Comparison of ENCODE assay signal across 9 mouse cellular contexts in the genomic region with DNA sequence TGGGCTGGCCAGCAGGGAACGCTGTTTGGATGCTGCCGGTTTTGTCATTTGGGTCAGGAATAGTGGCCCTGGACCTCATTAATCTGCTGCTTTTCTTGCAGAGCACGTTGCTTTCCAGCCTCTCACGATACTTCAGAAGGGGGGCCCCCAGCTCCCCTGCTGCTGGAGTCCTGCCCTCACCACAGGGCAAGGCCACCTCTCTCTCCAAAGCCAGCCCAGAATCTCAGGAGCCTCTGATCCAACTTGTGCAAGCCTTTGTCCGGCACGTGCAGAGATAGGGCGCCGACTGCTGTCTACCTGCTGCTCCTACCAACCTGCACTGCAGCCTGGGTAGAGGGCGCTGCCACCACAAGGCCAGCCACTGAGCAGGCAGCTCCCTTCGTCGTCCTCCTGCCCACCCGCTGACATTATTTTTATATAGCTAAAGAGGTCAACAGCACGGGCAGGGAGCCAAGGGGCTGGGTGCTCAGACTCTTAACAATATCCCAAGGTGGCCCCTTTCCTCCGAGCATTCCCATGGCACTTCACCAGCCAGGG. TPM values are rescaled to one million over a fixed set of nuclear protein-coding genes. Genes with fewer than 3 reads are reported as not detected.
DNase-seq lines count a peak whose midpoint lies in the region; ATAC-seq and TF ChIP-seq lines count a peak whose summit lies in the region.
"Had no signal": no experiment of that assay in that cellular context is flagged by ENCODE, and none has a peak within 500 bp of the region (broad histone marks: within the 10 kb centered on the region; RNA-seq: fewer than 3 reads in every experiment).

No protein-coding gene starts in this region.

- no peak for TF ChIP-seq EP300 in heart, adult 2 months (IDR thresholded peaks at IDR 0.05; ENCODE audit: insufficient read depth, low read depth, low read length)

- H3K4me2 ChIP-seq in forebrain, embryonic 14.5 days (ENCODE audit: low read length) = no peak overlapping the region
- H3K4me2 ChIP-seq in forebrain, embryonic 15.5 days (replicated peaks) = no peak overlapping the region
- no peak overlapping the region for H3K4me2 ChIP-seq in midbrain, embryonic 15.5 days

- no peak; the same call in 1 of the 2 replicates for ATAC-seq in forebrain, embryonic 14.5 days
- no peak for ATAC-seq in forebrain, embryonic 15.5 days (replicated peaks)
- no peak for ATAC-seq in midbrain, embryonic 15.5 days (replicated peaks)
- no peak for ATAC-seq in inflammation-experienced regulatory T-cells, adult 6 months

- 0 out of 2 replicates have a peak overlapping the region, but pooled peaks have one; percentile 1 for H3K27ac ChIP-seq in forebrain, embryonic 14.5 days (ENCODE audit: low read depth, low read length)
- H3K27ac ChIP-seq in forebrain, embryonic 15.5 days (replicated peaks) = no peak overlapping the region
- H3K27ac ChIP-seq in midbrain, embryonic 10.5 days (replicated peaks) = 0 out of 2 replicates have a peak overlapping the region, but pooled peaks have one; percentile 17
- H3K27ac ChIP-seq in midbrain, embryonic 15.5 days = no peak overlapping the region
- H3K27ac ChIP-seq in heart, adult 2 months = peak overlapping the region; percentile 20; the same call in 1 of the 2 replicates

- H3K4me1 ChIP-seq in forebrain, embryonic 14.5 days (ENCODE audit: control insufficient read depth, insufficient read depth, low read length) = no peaks in the 10 kb centered on the region
- no peaks in the 10 kb centered on the region for H3K4me1 ChIP-seq in forebrain, embryonic 15.5 days
- H3K4me1 ChIP-seq in midbrain, embryonic 10.5 days = no peaks in the 10 kb centered on the region
- no peaks in the 10 kb centered on the region for H3K4me1 ChIP-seq in midbrain, embryonic 15.5 days
- no peaks in the 10 kb centered on the region for H3K4me1 ChIP-seq in heart, adult 2 months (ENCODE audit: control insufficient read depth, insufficient read depth, low read length)

- DNase-seq in forebrain, embryonic 14.5 days (ENCODE audit: low spot score) = no peak
- no peak for DNase-seq in midbrain, embryonic 10.5 days (ENCODE audit: low spot score)
- DNase-seq in heart, adult 2 months = peak; percentile 60 to 65
- peak; percentile 26 to 62 for DNase-seq in lung, postnatal 4 days
- DNase-seq in spleen, postnatal 14 days (ENCODE audit: low spot score in 2 of 2) = no peak

- no peaks in the 10 kb centered on the region for H3K9me3 ChIP-seq in forebrain, embryonic 14.5 days (replicated peaks; ENCODE audit: control insufficient read depth, low read length)
- no peaks in the 10 kb centered on the region for H3K9me3 ChIP-seq in forebrain, embryonic 15.5 days
- H3K9me3 ChIP-seq in midbrain, embryonic 10.5 days (replicated peaks) = no peaks in the 10 kb centered on the region
- no peaks in the 10 kb centered on the region for H3K9me3 ChIP-seq in midbrain, embryonic 15.5 days
- H3K9me3 ChIP-seq: megakaryocyte, embryonic 14.5 days had no signal

- H3K9ac ChIP-seq in forebrain, embryonic 14.5 days (ENCODE audit: low read length) = no peak overlapping the region
- H3K9ac ChIP-seq in forebrain, embryonic 15.5 days (replicated peaks) = no peak overlapping the region
- H3K9ac ChIP-seq in midbrain, embryonic 15.5 days = no peak overlapping the region
- no peak overlapping the region for H3K9ac ChIP-seq in heart, adult 2 months (ENCODE audit: low read depth, low read length)

- H3K4me3 ChIP-seq in forebrain, embryonic 14.5 days (ENCODE audit: low read depth, low read length) = no peak overlapping the region
- H3K4me3 ChIP-seq in forebrain, embryonic 15.5 days = no peak overlapping the region
- no peak overlapping the region for H3K4me3 ChIP-seq in midbrain, embryonic 10.5 days
- no peak overlapping the region for H3K4me3 ChIP-seq in midbrain, embryonic 15.5 days
- H3K4me3 ChIP-seq in heart, adult 2 months = no peak overlapping the region
- H3K4me3 ChIP-seq: megakaryocyte, embryonic 14.5 days had no signal

- no peak for TF ChIP-seq POLR2A in heart, adult 2 months (IDR thresholded peaks at IDR 0.05; ENCODE audit: insufficient read depth, low read depth, low read length)

- WGBS in forebrain, embryonic 14.5 days = 68% methylated on average over 14 of the region's 14 CpGs
- 61% methylated on average over 14 of the region's 14 CpGs for WGBS in forebrain, embryonic 15.5 days
- WGBS in midbrain, embryonic 10.5 days = 84% methylated on average over 14 of the region's 14 CpGs
- 67% methylated on average over 14 of the region's 14 CpGs for WGBS in midbrain, embryonic 15.5 days
- WGBS in heart, adult 2 months = 41% methylated on average over 14 of the region's 14 CpGs

- peaks cover 99% of the 10 kb centered on the region for H3K36me3 ChIP-seq in forebrain, embryonic 14.5 days (ENCODE audit: control insufficient read depth, insufficient read depth, low read length)
- peaks cover 83% of the 10 kb centered on the region for H3K36me3 ChIP-seq in forebrain, embryonic 15.5 days
- H3K36me3 ChIP-seq in midbrain, embryonic 10.5 days = peaks cover 100% of the 10 kb centered on the region
- peaks cover 64% of the 10 kb centered on the region for H3K36me3 ChIP-seq in midbrain, embryonic 15.5 days (replicated peaks)
- no peaks in the 10 kb centered on the region for H3K36me3 ChIP-seq in heart, adult 2 months (ENCODE audit: control insufficient read depth, insufficient read depth, low read length)

- intact Hi-C loops in heart, adult 2 months (cut with DNase I) = no loop called here

- peak; percentile 60 for TF ChIP-seq CTCF in heart, adult 2 months (IDR thresholded peaks at IDR 0.05)

- no peaks in the 10 kb centered on the region for H3K27me3 ChIP-seq in forebrain, embryonic 14.5 days (replicated peaks; ENCODE audit: control insufficient read depth, insufficient read depth, low read length)
- H3K27me3 ChIP-seq in forebrain, embryonic 15.5 days = no peaks in the 10 kb centered on the region
- no peaks in the 10 kb centered on the region for H3K27me3 ChIP-seq in midbrain, embryonic 10.5 days (ENCODE audit: low read depth, poor library complexity, severe bottlenecking)
- no peaks in the 10 kb centered on the region for H3K27me3 ChIP-seq in midbrain, embryonic 15.5 days (replicated peaks)
- no peaks in the 10 kb centered on the region for H3K27me3 ChIP-seq in heart, adult 2 months (ENCODE audit: control insufficient read depth, insufficient read depth, low read length)
- H3K27me3 ChIP-seq: megakaryocyte, embryonic 14.5 days had no signal

- no peaks in the 10 kb centered on the region for H3K79me2 ChIP-seq in heart, adult 2 months (replicated peaks; ENCODE audit: control insufficient read depth, insufficient read depth, low read length)

RNA-seq across cellular contexts. Expression of a gene that starts 15.5 kb away (rescaled TPM):
- polyA plus RNA-seq in forebrain, embryonic 14.5 days (2014; fragmentation: Nextera tagmentation; extraction: Ambion mirVana) = 106 and 123 TPM in 2 replicates
- 160 and 165 TPM in 2 replicates for polyA plus RNA-seq in forebrain, embryonic 15.5 days (2015; fragmentation: Nextera tagmentation; extraction: Ambion mirVana)
- 70.7 and 84.7 TPM in 2 replicates for polyA plus RNA-seq in midbrain, embryonic 10.5 days (2016; fragmentation: Nextera tagmentation; extraction: Ambion mirVana)
- polyA plus RNA-seq in midbrain, embryonic 15.5 days (2015; fragmentation: Nextera tagmentation; extraction: Ambion mirVana) = 214 and 219 TPM in 2 replicates
- total RNA-seq in heart, adult 2 months (2021) = 10 to 100 TPM; 37.7 to 40.6 TPM
- polyA plus RNA-seq in heart, adult 2 months (2012; rRNA removed) = 125 and 143 TPM in 2 replicates
- 100 to 1,000 TPM in 1 of 3 experiments, 10 to 100 TPM in 2; 84.8 to 111 (median 97.5) TPM for polyA plus RNA-seq in inflammation-experienced regulatory T-cells, adult 6 months (2017; shearing (Covaris generic))

RNA-seq across cellular contexts. Expression of a gene that starts 20.4 kb away (rescaled TPM):
- 18.7 and 23.7 TPM in 2 replicates for polyA plus RNA-seq in forebrain, embryonic 14.5 days (2014; fragmentation: Nextera tagmentation; extraction: Ambion mirVana)
- polyA plus RNA-seq in forebrain, embryonic 15.5 days (2015; fragmentation: Nextera tagmentation; extraction: Ambion mirVana) = 27.2 and 27.6 TPM in 2 replicates
- 27.8 and 29.6 TPM in 2 replicates for polyA plus RNA-seq in midbrain, embryonic 10.5 days (2016; fragmentation: Nextera tagmentation; extraction: Ambion mirVana)
- polyA plus RNA-seq in midbrain, embryonic 15.5 days (2015; fragmentation: Nextera tagmentation; extraction: Ambion mirVana) = 33.9 and 34.9 TPM in 2 replicates
- 10 to 100 TPM; 74.2 to 90.3 TPM for total RNA-seq in heart, adult 2 months (2021)
- polyA plus RNA-seq in heart, adult 2 months (2012; rRNA removed) = 64.3 and 98.7 TPM in 2 replicates
- polyA plus RNA-seq in inflammation-experienced regulatory T-cells, adult 6 months (2017; shearing (Covaris generic)) = 1 to 10 TPM; 3.2 to 5.4 (median 5.3) TPM

RNA-seq across cellular contexts. Expression of a gene that starts 48.4 kb away (rescaled TPM):
- polyA plus RNA-seq in forebrain, embryonic 14.5 days (2014; fragmentation: Nextera tagmentation; extraction: Ambion mirVana) = 48.1 and 57.8 TPM in 2 replicates
- 60.0 and 60.3 TPM in 2 replicates for polyA plus RNA-seq in forebrain, embryonic 15.5 days (2015; fragmentation: Nextera tagmentation; extraction: Ambion mirVana)
- 53.2 and 62.7 TPM in 2 replicates for polyA plus RNA-seq in midbrain, embryonic 10.5 days (2016; fragmentation: Nextera tagmentation; extraction: Ambion mirVana)
- 66.8 and 69.9 TPM in 2 replicates for polyA plus RNA-seq in midbrain, embryonic 15.5 days (2015; fragmentation: Nextera tagmentation; extraction: Ambion mirVana)
- 1 to 10 TPM; 5.9 to 9.0 TPM for total RNA-seq in heart, adult 2 months (2021)
- polyA plus RNA-seq in heart, adult 2 months (2012; rRNA removed) = 23.5 and 25.1 TPM in 2 replicates
- polyA plus RNA-seq in inflammation-experienced regulatory T-cells, adult 6 months (2017; shearing (Covaris generic)) = 10 to 100 TPM; 17.5 to 21.0 (median 17.7) TPM

RNA-seq across cellular contexts. Expression of a gene that starts 57.5 kb away (rescaled TPM):
- 25.6 and 30.3 TPM in 2 replicates for polyA plus RNA-seq in forebrain, embryonic 14.5 days (2014; fragmentation: Nextera tagmentation; extraction: Ambion mirVana)
- polyA plus RNA-seq in forebrain, embryonic 15.5 days (2015; fragmentation: Nextera tagmentation; extraction: Ambion mirVana) = 22.0 and 23.5 TPM in 2 replicates
- polyA plus RNA-seq in midbrain, embryonic 10.5 days (2016; fragmentation: Nextera tagmentation; extraction: Ambion mirVana) = 55.4 and 57.7 TPM in 2 replicates
- 22.6 and 22.7 TPM in 2 replicates for polyA plus RNA-seq in midbrain, embryonic 15.5 days (2015; fragmentation: Nextera tagmentation; extraction: Ambion mirVana)
- total RNA-seq in heart, adult 2 months (2021) = 10 to 100 TPM; 15.3 to 16.9 TPM
- 15.3 and 18.4 TPM in 2 replicates for polyA plus RNA-seq in heart, adult 2 months (2012; rRNA removed)
- 10 to 100 TPM; 26.4 to 30.2 (median 26.9) TPM for polyA plus RNA-seq in inflammation-experienced regulatory T-cells, adult 6 months (2017; shearing (Covaris generic))

RNA-seq across cellular contexts. Expression of a gene that starts 57.5 kb away (rescaled TPM):
- polyA plus RNA-seq in forebrain, embryonic 14.5 days (2014; fragmentation: Nextera tagmentation; extraction: Ambion mirVana) = 30.2 and 35.4 TPM in 2 replicates
- 31.4 and 34.1 TPM in 2 replicates for polyA plus RNA-seq in forebrain, embryonic 15.5 days (2015; fragmentation: Nextera tagmentation; extraction: Ambion mirVana)
- 27.3 and 29.4 TPM in 2 replicates for polyA plus RNA-seq in midbrain, embryonic 10.5 days (2016; fragmentation: Nextera tagmentation; extraction: Ambion mirVana)
- polyA plus RNA-seq in midbrain, embryonic 15.5 days (2015; fragmentation: Nextera tagmentation; extraction: Ambion mirVana) = 40.7 TPM in 2 replicates
- 10 to 100 TPM; 21.6 to 25.3 TPM for total RNA-seq in heart, adult 2 months (2021)
- 23.9 and 35.1 TPM in 2 replicates for polyA plus RNA-seq in heart, adult 2 months (2012; rRNA removed)
- polyA plus RNA-seq in inflammation-experienced regulatory T-cells, adult 6 months (2017; shearing (Covaris generic)) = 10 to 100 TPM; 10.8 to 14.6 (median 10.9) TPM

Comparison
In these comparisons a context has a peak if more than half of its experiments do, and no peak if none do; other contexts are left out.
1. H3K27ac ChIP-seq: peak in forebrain, embryonic 14.5 days (single experiment), midbrain, embryonic 10.5 days (single experiment) and heart, adult 2 months (single experiment); none in forebrain, embryonic 15.5 days (single experiment) and midbrain, embryonic 15.5 days (single experiment).
2. DNase-seq: peak in heart, adult 2 months (2 of 2) and lung, postnatal 4 days (2 of 2); none in forebrain, embryonic 14.5 days (single experiment), midbrain, embryonic 10.5 days (single experiment) and spleen, postnatal 14 days (0 of 2).